Mouse (Mus musculus): ENCODE results near the gene 2300009A05Rik. TPM values are rescaled to one million over a fixed set of nuclear protein-coding genes. Genes with fewer than 3 reads are reported as not detected.

2300009A05Rik gene
- polyA plus RNA-seq, 2 experiments from 2014 or later = 3.4 to 9.1 TPM

- ATAC-seq = no peak
Observed at GRCm38 (mm10) chr9:63346029-63346428, 53.0 kb downstream of the 2300009A05Rik start.

Other genes starting within 250 kb of the 2300009A05Rik start
- 10 to 100 TPM in 1 of 2 experiments, 1 to 10 TPM in 1; 9.1 to 12.8 TPM for gene Map2k5, start 21.3 kb downstream of the 2300009A05Rik start, polyA plus RNA-seq (2017; shearing (Covaris generic))
- under 1 TPM in 1 of 2 experiments, not detected in 1; 0.17 TPM for gene Iqch, start 203.2 kb upstream of the 2300009A05Rik start, polyA plus RNA-seq (2017; shearing (Covaris generic))
- gene Aagab, start 203.4 kb upstream of the 2300009A05Rik start, polyA plus RNA-seq (2017; shearing (Covaris generic)) = 10 to 100 TPM; 47.6 to 54.6 TPM

Data from CD4-positive, CD25-positive, alpha-beta regulatory T cell, adult 4 months (primary cell).